Mouse (Mus musculus): Measurements from ENCODE around the gene Abraxas2.

Abraxas2 gene

GRCm38 (mm10) chr7:132900826-132901531 lies 42.0 kb downstream of the Abraxas2 start:
- no peak for DNase-seq

GRCm38 (mm10) chr7:132903796-132904195 lies 44.8 kb downstream of the Abraxas2 start:
- DNase-seq: no peak

GRCm38 (mm10) chr7:132921971-132922370 lies 62.9 kb downstream of the Abraxas2 start:
- DNase-seq: no peak

- DNase-seq: peak; percentile 20
These were observed 66.2 kb downstream of the Abraxas2 start for GRCm38 (mm10) chr7:132925227-132925626.

- no peak for DNase-seq
These were observed 68.2 kb downstream of the Abraxas2 start for GRCm38 (mm10) chr7:132927201-132927600.

- DNase-seq: peak; percentile 7
These were observed 71.0 kb downstream of the Abraxas2 start for GRCm38 (mm10) chr7:132930055-132930454.

- peak; percentile 98 for DNase-seq
These were observed 72.0 kb downstream of the Abraxas2 start, which contains the start of gene Zranb1 for GRCm38 (mm10) chr7:132930850-132931559. Gene Zranb1, plus strand, starts transcription at chr7:132931142.

- peak; percentile 45 for DNase-seq
These were observed 72.7 kb downstream of the Abraxas2 start for GRCm38 (mm10) chr7:132931560-132932351.

GRCm38 (mm10) chr7:132933331-132933730 lies 74.3 kb downstream of the Abraxas2 start:
- DNase-seq: no peak

Measured in kidney, adult 11 months (tissue).